ENCODE assay signal across 8 mouse cellular contexts in the genomic region with DNA sequence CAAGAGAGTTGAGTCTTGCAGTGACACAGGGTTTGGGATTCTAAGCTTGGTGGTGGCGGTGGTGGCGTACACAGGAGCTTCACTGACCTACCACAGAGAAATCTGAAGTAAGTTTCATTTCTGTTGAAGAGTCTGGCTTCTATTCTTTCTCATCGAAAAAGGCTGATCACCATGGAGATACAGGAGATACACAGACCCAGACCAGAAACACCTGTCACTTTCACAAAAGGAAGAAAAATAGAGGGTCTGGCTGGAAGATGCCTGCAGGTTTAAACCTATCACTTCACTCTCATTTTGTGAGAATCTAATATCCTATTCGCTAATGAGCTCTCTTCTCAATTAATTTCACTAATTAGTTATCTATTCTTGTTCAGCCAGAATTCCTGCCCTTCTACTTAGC. TPM values are rescaled to one million over a fixed set of nuclear protein-coding genes. Genes with fewer than 3 reads are reported as not detected.
DNase-seq lines count a peak whose midpoint lies in the region; ATAC-seq and TF ChIP-seq lines count a peak whose summit lies in the region.

No protein-coding gene starts in this region.

- dilution Hi-C loops in CH12.LX (cut with MboI; ENCODE audit: extremely low pct_ligation_motif_present, extremely low pct_unique_long_range_greater_than_20kb, low sequenced_read_pairs), result no loop called here

- no peaks in the 10 kb centered on the region for H3K9me3 ChIP-seq in heart, embryonic 13.5 days
- no peaks in the 10 kb centered on the region for H3K9me3 ChIP-seq in CH12.LX (replicated peaks; ENCODE audit: low read length)
- H3K9me3 ChIP-seq in forebrain, embryonic 15.5 days, result no peaks in the 10 kb centered on the region
- no peaks in the 10 kb centered on the region for H3K9me3 ChIP-seq in midbrain, embryonic 10.5 days (replicated peaks)

- H3K4me3 ChIP-seq in heart, embryonic 13.5 days, result peak overlapping the region; percentile 94
- H3K4me3 ChIP-seq in CH12.LX (replicated peaks in 1 of 3; ENCODE audit: low read depth in 2 of 3, low read length in 2 of 3, poor library complexity in 1 of 3), result peak overlapping the region; percentile 77 to 93 (median 83)
- H3K4me3 ChIP-seq in forebrain, embryonic 15.5 days, result peak overlapping the region; percentile 88
- H3K4me3 ChIP-seq in midbrain, embryonic 10.5 days, result peak overlapping the region; percentile 75

- H3K27me3 ChIP-seq in heart, embryonic 13.5 days (replicated peaks), result no peaks in the 10 kb centered on the region
- H3K27me3 ChIP-seq in CH12.LX (replicated peaks), result no peaks in the 10 kb centered on the region
- H3K27me3 ChIP-seq in forebrain, embryonic 15.5 days, result no peaks in the 10 kb centered on the region
- peaks cover 28% of the 10 kb centered on the region for H3K27me3 ChIP-seq in midbrain, embryonic 10.5 days (ENCODE audit: low read depth, poor library complexity, severe bottlenecking)

- H3K4me2 ChIP-seq in heart, embryonic 13.5 days, result peak overlapping the region; percentile 91
- H3K4me2 ChIP-seq in CH12.LX (ENCODE audit: insufficient read depth, low read depth, poor library complexity, severe bottlenecking), result peak overlapping the region; percentile 57
- peak overlapping the region; percentile 89 for H3K4me2 ChIP-seq in forebrain, embryonic 15.5 days (replicated peaks)

- in situ Hi-C loops in CH12.LX (cut with MboI; ENCODE audit: low pct_ligation_motif_present, low pct_unique_long_range_greater_than_20kb, low sequenced_read_pairs), result no loop called here

- no peak for TF ChIP-seq POLR2A in CH12.LX (IDR thresholded peaks at IDR 0.05; ENCODE audit: low read depth, low read length)

- peaks cover 40% of the 10 kb centered on the region for H3K79me2 ChIP-seq in CH12.LX (replicated peaks; ENCODE audit: control insufficient read depth, extremely low read depth, insufficient read depth, poor library complexity, severe bottlenecking)

- no peak overlapping the region for H3K27ac ChIP-seq in heart, embryonic 13.5 days (replicated peaks)
- no peak overlapping the region for H3K27ac ChIP-seq in CH12.LX (ENCODE audit: insufficient read depth, low read depth)
- no peak overlapping the region for H3K27ac ChIP-seq in forebrain, embryonic 15.5 days (replicated peaks)
- no peak overlapping the region for H3K27ac ChIP-seq in midbrain, embryonic 10.5 days (replicated peaks)

- TF ChIP-seq EP300 in CH12.LX (IDR thresholded peaks at IDR 0.05; ENCODE audit: low read length), result peak; percentile 15; the same call in 1 of the 2 replicates

- no peak for DNase-seq in heart, adult 8-10 months (ENCODE audit: low spot score)
- DNase-seq in CH12.LX (ENCODE audit: extremely low read depth), result peak; percentile 51
- no peak for DNase-seq in midbrain, embryonic 10.5 days (ENCODE audit: low spot score)
- DNase-seq in yolk sac, embryonic 10.5 days (ENCODE audit: low spot score), result no peak
- DNase-seq in gastrocnemius, postnatal 10 days, result no peak
- DNase-seq in right cerebral cortex, postnatal 4 days, result no peak

- TF ChIP-seq CTCF in CH12.LX (conservative IDR thresholded peaks at IDR 0.05 in 1 of 2, IDR thresholded peaks at IDR 0.05 in 1 of 2; ENCODE audit: low read depth in 2 of 2, low read length in 2 of 2), result no peak

- ATAC-seq in heart, embryonic 13.5 days (ENCODE audit: extremely low read depth, insufficient number of reproducible peaks, low FRiP score, low TSS enrichment), result no peak
- no peak for ATAC-seq in forebrain, embryonic 15.5 days (replicated peaks)

- peaks cover 4% of the 10 kb centered on the region; the same call in 1 of the 2 replicates for H3K36me3 ChIP-seq in heart, embryonic 13.5 days
- peaks cover 0 to 23% of the 10 kb centered on the region in 2 experiments for H3K36me3 ChIP-seq in CH12.LX (replicated peaks in 1 of 2; ENCODE audit: control insufficient read depth in 1 of 2, insufficient read depth in 1 of 2, low read length in 1 of 2)
- no peaks in the 10 kb centered on the region for H3K36me3 ChIP-seq in forebrain, embryonic 15.5 days
- peaks cover 5% of the 10 kb centered on the region for H3K36me3 ChIP-seq in midbrain, embryonic 10.5 days

- H3K9ac ChIP-seq in heart, embryonic 13.5 days, result peak overlapping the region; percentile 97
- H3K9ac ChIP-seq in CH12.LX (ENCODE audit: insufficient read depth, low read depth), result peak overlapping the region; percentile 72
- H3K9ac ChIP-seq in forebrain, embryonic 15.5 days (replicated peaks), result 0 out of 2 replicates have a peak overlapping the region, but pooled peaks have one; percentile 78

- WGBS in heart, embryonic 13.5 days, result 79% methylated on average over 4 of the region's 4 CpGs
- whole genome bisulfite sequencing in forebrain, embryonic 15.5 days, result 37% methylated on average over 4 of the region's 4 CpGs
- 90% methylated on average over 4 of the region's 4 CpGs for WGBS in midbrain, embryonic 10.5 days

- no peak for TF ChIP-seq RAD21 in CH12.LX (IDR thresholded peaks at IDR 0.05; ENCODE audit: low read depth, low read length)

- H3K4me1 ChIP-seq in heart, embryonic 13.5 days, result peaks cover 73% of the 10 kb centered on the region
- H3K4me1 ChIP-seq in CH12.LX (ENCODE audit: control insufficient read depth in 1 of 2, insufficient read depth in 2 of 2), result peaks cover 24 to 71% of the 10 kb centered on the region in 2 experiments
- H3K4me1 ChIP-seq in forebrain, embryonic 15.5 days, result peaks cover 22% of the 10 kb centered on the region
- peaks cover 42% of the 10 kb centered on the region for H3K4me1 ChIP-seq in midbrain, embryonic 10.5 days

TF ChIP-seq in CH12.LX, 34 proteins besides CTCF, POLR2A, EP300 and RAD21:
- no peak for TF ChIP-seq ZC3H11A (IDR thresholded peaks at IDR 0.05; ENCODE audit: low read depth, low read length)
- TF ChIP-seq SIN3A (IDR thresholded peaks at IDR 0.05; ENCODE audit: low read length), result peak; percentile 74
- TF ChIP-seq IRF4 (IDR thresholded peaks at IDR 0.05; ENCODE audit: low read depth, low read length), result 0 out of 2 replicates have a peak, but pooled peaks have one; percentile 37

RNA-seq across cellular contexts. Expression of gene B4galt5, which starts 1.6 kb away (rescaled TPM):
- 8.8 and 9.7 TPM in 2 replicates for polyA plus RNA-seq in heart, embryonic 13.5 days (2015; fragmentation: Nextera tagmentation; extraction: Ambion mirVana)
- 10 to 100 TPM in 3 of 4 experiments, 1 to 10 TPM in 1; 8.9 to 12.8 (median 11.6) TPM for total RNA-seq in heart, adult 8-10 months (2022)
- 12.5 and 14.4 TPM in 2 replicates for total RNA-seq in CH12.LX (2012; rRNA removed)
- total RNA-seq in CH12.LX (2014; rRNA removed), result 12.0 and 13.5 TPM in 2 replicates
- polyA plus RNA-seq in CH12.LX (2012; ENCODE audit: insufficient read length, low read depth), result 17.6 and 22.4 TPM in 2 replicates
- polyA plus RNA-seq in forebrain, embryonic 15.5 days (2015; fragmentation: Nextera tagmentation; extraction: Ambion mirVana), result 15.2 and 18.8 TPM in 2 replicates
- 9.1 and 9.9 TPM in 2 replicates for polyA plus RNA-seq in midbrain, embryonic 10.5 days (2016; fragmentation: Nextera tagmentation; extraction: Ambion mirVana)
- total RNA-seq in gastrocnemius, postnatal 10 days (2021), result 10 to 100 TPM; 21.1 to 26.0 TPM
